Mouse (Mus musculus) heart, embryonic 13.5 days (tissue): ENCODE results near the gene Nadsyn1. TPM values are rescaled to one million over a fixed set of nuclear protein-coding genes. Genes with fewer than 3 reads are reported as not detected.

Experiments used
- ATAC-seq: fragments of 200-750 bp; cut with Nextera tagmentation; 2 replicates; pipeline ENCODE4 v1.8.0; 2017; ENCODE audit warnings: moderate TSS enrichment; ENCODE audit not compliant: insufficient number of reproducible peaks, low FRiP score, low TSS enrichment; ENCODE audit errors: extremely low read depth
- H3K27ac ChIP-seq: fragments of 300-500 bp; sonication (generic); replicated peaks from 2 replicates; pipeline ENCODE4 v1.5.1; 2015; ENCODE audit warnings: moderate library complexity, mild to moderate bottlenecking, inconsistent platforms
- H3K27me3 ChIP-seq: fragments of 300-500 bp; sonication (generic); replicated peaks from 2 replicates; pipeline ENCODE4 v1.6.1; 2015; ENCODE audit warnings: mild to moderate bottlenecking, inconsistent platforms
- H3K36me3 ChIP-seq: fragments of 300-500 bp; sonication (generic); 2 replicates; pipeline ENCODE4 v1.6.1; 2015; ENCODE audit warnings: mild to moderate bottlenecking, inconsistent platforms
- H3K4me1 ChIP-seq: fragments of 300-500 bp; sonication (generic); 2 replicates; pipeline ENCODE4 v1.6.1; 2015; ENCODE audit warnings: inconsistent platforms
- H3K4me2 ChIP-seq: fragments of 300-500 bp; sonication (generic); 2 replicates; pipeline ENCODE4 v1.6.1; 2015; ENCODE audit warnings: inconsistent platforms, mild to moderate bottlenecking, moderate library complexity
- H3K4me3 ChIP-seq: fragments of 300-500 bp; sonication (generic); 2 replicates; pipeline ENCODE4 v1.5.1; 2015; ENCODE audit warnings: moderate library complexity, mild to moderate bottlenecking, inconsistent platforms
- H3K9ac ChIP-seq: fragments of 300-500 bp; sonication (generic); 2 replicates; pipeline ENCODE4 v1.6.1; 2015; ENCODE audit warnings: inconsistent platforms, mild to moderate bottlenecking, moderate library complexity
- H3K9me3 ChIP-seq: fragments of 300-500 bp; sonication (generic); 2 replicates; pipeline ENCODE4 v1.6.1; 2016; ENCODE audit warnings: inconsistent platforms
- WGBS: fragments of 180-500 bp; shearing (Covaris S2); methylation state at CpG from one replicate; pipeline ENCODE4 v1.1.7; 2015; ENCODE audit warnings: mixed read lengths; 5-methylcytosine and 5-hydroxymethylcytosine counted together
- polyA plus RNA-seq: library from polyadenylated mRNA; unstranded; fragments of >200 nt; fragmentation: Nextera tagmentation; extraction: Ambion mirVana; gene quantifications from 2 replicates; pipeline ENCODE4 v1.2.1, GENCODE M21; 2015

Nadsyn1 gene
- polyA plus RNA-seq, 1 experiment from 2014 or later = 6.4 TPM

DNA sequence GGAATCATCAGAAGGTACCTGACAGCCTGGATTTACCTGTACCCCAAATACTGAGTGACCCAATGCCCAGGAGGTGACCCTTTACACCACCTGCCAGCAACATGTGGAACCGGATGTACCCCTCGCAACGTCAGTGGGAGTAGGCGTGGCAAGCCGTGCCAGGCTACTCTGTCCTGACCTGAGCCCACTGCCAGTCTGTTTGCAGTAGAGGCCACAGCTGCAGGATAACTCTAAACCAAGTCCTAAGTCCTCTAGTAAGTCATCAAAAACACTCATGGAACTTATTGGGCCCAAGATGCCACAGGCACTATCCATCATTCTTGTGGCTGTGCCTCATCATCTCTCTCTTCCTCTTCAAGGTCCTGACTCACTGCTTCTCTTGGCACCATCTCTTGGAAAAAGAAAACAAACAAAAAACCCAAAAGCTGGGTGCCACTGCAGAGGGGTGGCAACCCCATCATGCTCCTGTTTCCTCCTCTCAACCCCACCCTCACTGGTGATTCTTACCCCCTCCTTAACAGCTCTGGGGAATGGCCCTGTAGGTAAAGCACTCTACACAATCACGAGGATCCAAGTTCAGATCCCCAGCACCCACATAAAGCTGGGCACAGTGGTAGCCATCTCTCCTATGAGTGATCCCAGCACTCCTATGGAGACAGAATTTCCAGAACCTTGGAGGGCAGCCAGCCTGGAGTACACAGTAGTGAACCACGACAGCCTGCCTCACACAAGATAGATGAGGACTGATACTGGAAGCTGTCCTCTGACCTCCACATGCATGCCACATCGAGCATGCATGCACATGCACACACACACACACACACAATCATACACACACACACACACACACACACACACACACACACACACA, 21.2 kb downstream of the Nadsyn1 start:
- 84% methylated on average over 8 of the region's 8 CpGs for WGBS
- Histone ChIP-seq H3K4me1 (no peaks in the 10 kb centered on the region), H3K4me2 (no peak overlapping the region), H3K36me3 (peaks cover 99% of the 10 kb centered on the region), H3K27me3 (no peaks in the 10 kb centered on the region), H3K9ac (no peak overlapping the region), H3K4me3 (no peak overlapping the region), H3K27ac (no peak overlapping the region), H3K9me3 (no peaks in the 10 kb centered on the region)
- no peak for ATAC-seq

- no peaks in the 10 kb centered on the region for H3K4me1 ChIP-seq
- WGBS = 80% methylated on average over 1 of the region's 1 CpGs
- H3K9ac ChIP-seq = no peak overlapping the region
- H3K9me3 ChIP-seq = no peaks in the 10 kb centered on the region
- no peak overlapping the region for H3K27ac ChIP-seq
- peaks cover 99% of the 10 kb centered on the region for H3K36me3 ChIP-seq
- H3K4me2 ChIP-seq = no peak overlapping the region
- H3K27me3 ChIP-seq = no peaks in the 10 kb centered on the region
- no peak for ATAC-seq
- H3K4me3 ChIP-seq = no peak overlapping the region
These were observed 21.9 kb downstream of the Nadsyn1 start for GRCm38 (mm10) chr7:143800770-143801169.

DNA sequence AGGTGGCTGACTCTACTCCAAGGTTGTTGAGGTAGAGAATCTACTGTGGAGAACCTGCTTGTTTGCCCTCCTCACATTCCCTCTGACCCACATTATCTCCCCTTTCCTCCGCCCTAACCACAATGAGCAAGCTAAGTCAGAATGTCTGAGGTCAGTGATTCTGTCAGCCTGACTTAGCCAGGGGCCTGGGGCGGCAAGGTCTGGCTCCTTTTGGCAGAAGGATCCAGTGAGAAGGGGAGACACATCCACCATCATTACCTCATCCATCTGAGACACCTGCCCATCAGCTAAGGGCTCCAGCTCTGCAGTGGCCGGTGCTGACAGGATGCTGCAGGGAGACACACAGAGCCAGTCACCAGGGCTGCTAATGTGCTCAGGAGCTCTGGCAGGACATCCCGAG, 23.9 kb downstream of the Nadsyn1 start:
- no peak overlapping the region for H3K4me3 ChIP-seq
- no peak overlapping the region for H3K27ac ChIP-seq
- no peak overlapping the region for H3K4me2 ChIP-seq
- no peaks in the 10 kb centered on the region for H3K4me1 ChIP-seq
- H3K9me3 ChIP-seq = no peaks in the 10 kb centered on the region
- H3K27me3 ChIP-seq = no peaks in the 10 kb centered on the region
- 85% methylated on average over 4 of the region's 4 CpGs for WGBS
- no peak overlapping the region for H3K9ac ChIP-seq
- no peak for ATAC-seq
- H3K36me3 ChIP-seq = peaks cover 92% of the 10 kb centered on the region

GRCm38 (mm10) chr7:143793121-143793520, 29.5 kb downstream of the Nadsyn1 start:
- ATAC-seq = no peak
- H3K9me3 ChIP-seq = no peaks in the 10 kb centered on the region
- WGBS = 43% methylated on average over 4 of the region's 4 CpGs
- H3K9ac ChIP-seq = no peak overlapping the region
- H3K4me3 ChIP-seq = no peak overlapping the region
- no peaks in the 10 kb centered on the region for H3K4me1 ChIP-seq
- no peaks in the 10 kb centered on the region for H3K27me3 ChIP-seq
- H3K4me2 ChIP-seq = no peak overlapping the region
- H3K36me3 ChIP-seq = peaks cover 36% of the 10 kb centered on the region
- no peak overlapping the region for H3K27ac ChIP-seq

GRCm38 (mm10) chr7:143792336-143792985, 30.2 kb downstream of the Nadsyn1 start:
- 73% methylated on average over 6 of the region's 6 CpGs for WGBS
- Histone ChIP-seq H3K36me3 (peaks cover 29% of the 10 kb centered on the region), H3K9ac (no peak overlapping the region), H3K9me3 (no peaks in the 10 kb centered on the region), H3K4me2 (no peak overlapping the region), H3K27ac (no peak overlapping the region), H3K27me3 (no peaks in the 10 kb centered on the region), H3K4me3 (no peak overlapping the region), H3K4me1 (no peaks in the 10 kb centered on the region)
- no peak for ATAC-seq

DNA sequence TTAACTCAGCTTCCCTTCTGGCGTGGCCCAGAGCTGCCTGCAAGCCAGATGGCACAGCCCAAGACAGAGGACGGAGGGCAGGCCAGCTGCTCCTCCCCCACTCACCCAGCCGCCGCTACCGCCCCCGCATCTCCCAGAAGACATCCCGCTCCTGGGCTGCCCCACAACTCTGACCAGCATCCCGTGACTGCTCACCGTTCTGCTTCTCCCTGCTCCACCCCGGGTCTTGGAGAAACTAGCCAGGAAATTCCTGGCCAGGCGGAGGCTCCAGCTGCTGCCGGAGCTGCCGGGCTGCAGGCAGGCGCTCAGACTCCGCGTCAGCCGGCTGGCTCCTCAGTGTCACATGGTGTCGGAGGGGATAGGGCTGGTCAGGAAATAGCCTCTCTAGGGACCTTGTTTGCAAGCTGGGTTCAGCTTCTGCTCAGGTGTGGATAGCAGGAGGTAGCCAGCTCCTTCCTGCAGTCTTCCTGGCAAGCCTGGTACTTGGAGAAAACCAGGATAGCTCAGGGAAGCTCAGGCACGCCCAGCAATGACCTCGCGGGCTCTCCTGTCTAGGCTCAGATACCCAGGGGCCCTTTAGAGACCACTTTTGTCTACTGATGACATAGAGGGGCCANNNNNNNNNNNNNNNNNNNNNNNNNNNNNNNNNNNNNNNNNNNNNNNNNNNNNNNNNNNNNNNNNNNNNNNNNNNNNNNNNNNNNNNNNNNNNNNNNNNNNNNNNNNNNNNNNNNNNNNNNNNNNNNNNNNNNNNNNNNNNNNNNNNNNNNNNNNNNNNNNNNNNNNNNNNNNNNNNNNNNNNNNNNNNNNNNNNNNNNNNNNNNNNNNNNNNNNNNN, 38.4 kb downstream of the Nadsyn1 start, which contains the start of gene Mrgpre:
Gene Mrgpre (minus strand): TSS at position 505 of the 834 bp plus-strand sequence.
- 4% methylated on average over 19 of the region's 21 CpGs for WGBS
- ATAC-seq = peak; percentile 47
- no peaks in the 10 kb centered on the region; the same call in 1 of the 2 replicates for H3K27me3 ChIP-seq
- peak within 1 kb of the TSS; percentile 53 for H3K4me3 ChIP-seq
- no peaks in the 10 kb centered on the region for H3K9me3 ChIP-seq
- H3K9ac ChIP-seq = peak within 1 kb of the TSS; percentile 74
- H3K27ac ChIP-seq = peak within 1 kb of the TSS; percentile 78
- peak within 1 kb of the TSS; percentile 71 for H3K4me2 ChIP-seq
- 0 out of 2 replicates have a peak, but pooled peaks cover 4% of the 10 kb centered on the region for H3K36me3 ChIP-seq
- peaks cover 33% of the 10 kb centered on the region for H3K4me1 ChIP-seq

DNA sequence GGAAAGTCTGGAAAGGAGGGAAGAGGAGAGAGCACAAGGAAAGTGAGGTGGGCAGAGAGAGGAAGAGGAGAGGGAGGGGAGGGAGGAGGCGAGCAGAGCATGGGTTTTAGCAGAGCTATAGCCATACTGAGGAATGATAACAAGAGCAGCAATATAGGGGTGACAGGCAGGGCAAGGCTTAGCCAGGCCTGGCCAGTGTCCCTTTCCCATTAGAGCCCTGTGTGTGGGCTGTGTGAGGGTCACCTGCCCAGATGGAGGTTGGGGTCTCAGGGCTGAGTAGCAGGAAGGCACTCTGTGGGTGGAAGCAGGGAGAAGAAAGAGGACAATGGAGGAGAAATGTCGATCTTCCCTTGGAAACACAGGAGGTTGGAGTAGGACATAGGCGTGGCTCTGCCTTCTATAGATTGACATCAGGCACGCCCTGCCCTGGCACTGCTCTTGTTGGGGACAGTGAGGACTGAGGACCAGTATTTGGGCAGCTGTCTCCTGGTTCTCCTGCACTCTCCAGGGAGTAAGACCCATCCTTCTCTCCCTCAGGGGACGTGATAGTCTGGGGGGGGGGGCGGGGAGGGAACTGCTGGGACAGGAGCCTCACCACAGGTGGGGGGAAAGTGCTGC, 39.2 kb downstream of the Nadsyn1 start:
- Histone ChIP-seq H3K4me3 (peak overlapping the region; percentile 53), H3K9me3 (no peaks in the 10 kb centered on the region), H3K4me1 (peaks cover 33% of the 10 kb centered on the region), H3K9ac (peak overlapping the region; percentile 74), H3K27ac (peak overlapping the region; percentile 78), H3K27me3 (no peaks in the 10 kb centered on the region; the same call in 1 of the 2 replicates), H3K36me3 (0 out of 2 replicates have a peak, but pooled peaks cover 4% of the 10 kb centered on the region), H3K4me2 (peak overlapping the region; percentile 71)
- WGBS = 13% methylated on average over 6 of the region's 6 CpGs
- ATAC-seq = no peak

- no peak; the same call in 1 of the 2 replicates for ATAC-seq
- H3K9ac ChIP-seq = no peak overlapping the region
- 25% methylated on average over 2 of the region's 2 CpGs for WGBS
These were observed 45.3 kb downstream of the Nadsyn1 start for GRCm38 (mm10) chr7:143777375-143777774.

GRCm38 (mm10) chr7:143776137-143776536, 46.5 kb downstream of the Nadsyn1 start:
- Histone ChIP-seq H3K9me3 (0 out of 2 replicates have a peak, but pooled peaks cover 3% of the 10 kb centered on the region), H3K4me2 (no peak overlapping the region)
- 30% methylated on average over 3 of the region's 3 CpGs for WGBS

More at GRCm38 (mm10) chr7:143777375-143777774, 45.3 kb downstream of the Nadsyn1 start:
- Histone ChIP-seq H3K36me3 (0 out of 2 replicates have a peak, but pooled peaks cover 4% of the 10 kb centered on the region), H3K4me2 (no peak overlapping the region), H3K27me3 (no peaks in the 10 kb centered on the region; the same call in 1 of the 2 replicates), H3K9me3 (no peaks in the 10 kb centered on the region), H3K4me3 (no peak overlapping the region), H3K4me1 (peaks cover 11% of the 10 kb centered on the region), H3K27ac (0 out of 2 replicates have a peak overlapping the region, but pooled peaks have one; percentile 28)

DNA sequence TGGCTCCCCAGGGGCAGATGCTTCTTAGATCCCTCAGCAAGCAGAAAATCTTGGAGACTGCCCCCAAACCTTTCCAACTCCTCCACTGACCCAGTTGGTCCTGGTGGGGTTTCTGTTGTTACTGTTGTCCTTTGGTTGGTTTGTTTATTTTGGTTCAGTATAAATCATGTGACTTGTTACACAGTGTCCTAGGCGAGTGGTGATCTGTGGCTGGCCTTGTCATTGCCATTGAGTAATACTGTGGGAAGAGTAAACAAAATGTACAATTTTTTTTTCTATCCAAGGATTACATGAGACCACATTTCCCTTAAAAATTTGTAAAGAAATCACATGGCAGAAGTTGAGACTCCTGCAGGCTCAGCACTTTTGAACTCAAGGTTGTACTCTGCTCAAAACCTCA, 53.2 kb downstream of the Nadsyn1 start:
- H3K9me3 ChIP-seq = 0 out of 2 replicates have a peak, but pooled peaks cover 3% of the 10 kb centered on the region
- H3K36me3 ChIP-seq = no peaks in the 10 kb centered on the region
- ATAC-seq = no peak
- WGBS = 41% methylated on average over 1 of the region's 1 CpGs
- no peak overlapping the region for H3K4me3 ChIP-seq
- H3K27ac ChIP-seq = no peak overlapping the region
- H3K4me1 ChIP-seq = no peaks in the 10 kb centered on the region
- no peak overlapping the region for H3K4me2 ChIP-seq
- peaks cover 42% of the 10 kb centered on the region for H3K27me3 ChIP-seq
- H3K9ac ChIP-seq = no peak overlapping the region

More at GRCm38 (mm10) chr7:143776137-143776536, 46.5 kb downstream of the Nadsyn1 start:
- H3K9ac ChIP-seq = no peak overlapping the region
- peaks cover 11% of the 10 kb centered on the region for H3K4me1 ChIP-seq
- no peak for ATAC-seq
- 0 out of 2 replicates have a peak, but pooled peaks cover 2% of the 10 kb centered on the region for H3K36me3 ChIP-seq
- no peaks in the 10 kb centered on the region; the same call in 1 of the 2 replicates for H3K27me3 ChIP-seq
- no peak overlapping the region for H3K4me3 ChIP-seq
- no peak overlapping the region for H3K27ac ChIP-seq
